ENCODE assay signal across 8 mouse cellular contexts in genomic region chr11:6605491-6606399, GRCm38 (mm10). TPM values are rescaled to one million over a fixed set of nuclear protein-coding genes. Genes with fewer than 3 reads are reported as not detected.
DNase-seq lines count a peak whose midpoint lies in the region; ATAC-seq lines count a peak whose summit lies in the region.

TSS of gene Nacad (minus strand) at chr11:6606053.

- H3K4me2 ChIP-seq in kidney, embryonic 15.5 days: peak within 1 kb of the TSS; percentile 62
- H3K4me2 ChIP-seq in stomach, embryonic 16.5 days (ENCODE audit: low read depth, low read length): peak within 1 kb of the TSS; percentile 61

- H3K27ac ChIP-seq in kidney, embryonic 15.5 days: no peak within 1 kb of the TSS
- peak within 1 kb of the TSS; percentile 1; the same call in 1 of the 2 replicates for H3K27ac ChIP-seq in stomach, embryonic 16.5 days (ENCODE audit: low read length)

- H3K4me1 ChIP-seq in kidney, embryonic 15.5 days: peaks cover 33% of the 10 kb centered on the region
- H3K4me1 ChIP-seq in stomach, embryonic 16.5 days (ENCODE audit: control insufficient read depth, insufficient read depth, low read length): peaks cover 19% of the 10 kb centered on the region

- H3K9me3 ChIP-seq in kidney, embryonic 15.5 days (replicated peaks): no peaks in the 10 kb centered on the region
- no peaks in the 10 kb centered on the region for H3K9me3 ChIP-seq in stomach, embryonic 16.5 days (replicated peaks; ENCODE audit: control insufficient read depth, low read length)

- H3K4me3 ChIP-seq in kidney, embryonic 15.5 days (replicated peaks): peak within 1 kb of the TSS; percentile 32
- H3K4me3 ChIP-seq in stomach, embryonic 16.5 days (replicated peaks; ENCODE audit: low read length): peak within 1 kb of the TSS; percentile 42

- 7% methylated on average over 37 of the region's 41 CpGs for WGBS in kidney, embryonic 15.5 days
- WGBS in stomach, embryonic 16.5 days: 7% methylated on average over 34 of the region's 41 CpGs

- peaks cover 33% of the 10 kb centered on the region for H3K27me3 ChIP-seq in kidney, embryonic 15.5 days
- peaks cover 16% of the 10 kb centered on the region for H3K27me3 ChIP-seq in stomach, embryonic 16.5 days (ENCODE audit: control insufficient read depth, insufficient read depth, low read length)

- peak; percentile 47 for ATAC-seq in kidney, embryonic 15.5 days (replicated peaks; ENCODE audit: low FRiP score)
- peak; percentile 74 for ATAC-seq in stomach, embryonic 16.5 days (ENCODE audit: insufficient read depth, low FRiP score)

- peaks cover 2% of the 10 kb centered on the region for H3K36me3 ChIP-seq in kidney, embryonic 15.5 days
- no peaks in the 10 kb centered on the region for H3K36me3 ChIP-seq in stomach, embryonic 16.5 days (ENCODE audit: control insufficient read depth, insufficient read depth, low read length)

- H3K9ac ChIP-seq in kidney, embryonic 15.5 days: 0 out of 2 replicates have a peak within 1 kb of the TSS, but pooled peaks have one; percentile 11
- H3K9ac ChIP-seq in stomach, embryonic 16.5 days (ENCODE audit: low read length): peak within 1 kb of the TSS; percentile 59

- DNase-seq in kidney, postnatal 25 days: no peak
- peak; percentile 82 to 89 for DNase-seq in cerebellum, postnatal 14 days
- DNase-seq in frontal cortex, postnatal 25 days (ENCODE audit: low spot score in 2 of 2): peak; percentile 53 to 62
- peak; percentile 81 to 84 for DNase-seq in layer of hippocampus, postnatal 36 days
- peak; percentile 71 for DNase-seq in mesoderm, embryonic 11.5 days (ENCODE audit: low read depth, low spot score)
- no peak for DNase-seq in adrenal gland, adult 8-10 months

RNA-seq across cellular contexts. Expression of gene Nacad, which starts in this region (rescaled TPM):
- 2.0 and 3.7 TPM in 2 replicates for polyA plus RNA-seq in kidney, embryonic 15.5 days (2015; fragmentation: Nextera tagmentation; extraction: Ambion mirVana)
- 10 to 100 TPM; 39.0 to 48.5 TPM for total RNA-seq in layer of hippocampus, postnatal 36 days (2021)
- 7.2 and 9.4 TPM in 2 replicates for polyA plus RNA-seq in stomach, embryonic 16.5 days (2015; fragmentation: Nextera tagmentation; extraction: Ambion mirVana)
- total RNA-seq in adrenal gland, adult 8-10 months (2022): 1 to 10 TPM; 1.2 to 2.8 (median 1.8) TPM

Comparison
In these comparisons a context has a peak if more than half of its experiments do, and no peak if none do; other contexts are left out.
1. RNA of gene Nacad (total RNA-seq): 39.0 to 48.5 TPM in layer of hippocampus, postnatal 36 days; 1.2 to 2.8 TPM in adrenal gland, adult 8-10 months; every median in the first group is over 10 times any median in the second.
2. DNase-seq: peak in cerebellum, postnatal 14 days (2 of 2), frontal cortex, postnatal 25 days (2 of 2), layer of hippocampus, postnatal 36 days (2 of 2) and mesoderm, embryonic 11.5 days (single experiment); none in kidney, postnatal 25 days (0 of 2) and adrenal gland, adult 8-10 months (single experiment).